Mouse (Mus musculus): ENCODE data around the gene Ppfia3.

- no peak for TF ChIP-seq EP300 (IDR thresholded peaks at IDR 0.05; ENCODE audit: insufficient read depth, low read depth, low read length)
- no peak for TF ChIP-seq POLR2A (IDR thresholded peaks at IDR 0.05; ENCODE audit: insufficient read depth, low read depth, low read length)
- no peak for TF ChIP-seq CTCF (IDR thresholded peaks at IDR 0.05)
Measured at GRCm38 (mm10) chr7:45315182-45315701, 51.6 kb downstream of the Ppfia3 start.
